Mouse (Mus musculus) heart, adult 18-20 months (tissue): Measurements from ENCODE around the gene Raly. TPM values are rescaled to one million over a fixed set of nuclear protein-coding genes. Genes with fewer than 3 reads are reported as not detected.
"Not testable (repeated sequence)": the region's sequence is repeated elsewhere in the genome, so short reads cannot be mapped to it uniquely, and the experiment has no call there.

ENCODE experiments used
- DNase-seq, 2 experiments: peaks; one replicate each; pipeline ENCODE4 v3.0.0; 2021 to 2022; ENCODE audit warnings: mixed read lengths in 1 of 2
- total RNA-seq, 2 experiments: library from RNA; stranded (reverse); gene quantifications; 2 replicates each; pipeline ENCODE4 v1.2.3; 2021

Raly gene
- total RNA-seq, 2 experiments from 2014 or later: 92.5 to 93.4 TPM

GRCm38 (mm10) chr2:154836537-154836936, 45.6 kb downstream of the Raly start:
- DNase-seq: no peak

DNA sequence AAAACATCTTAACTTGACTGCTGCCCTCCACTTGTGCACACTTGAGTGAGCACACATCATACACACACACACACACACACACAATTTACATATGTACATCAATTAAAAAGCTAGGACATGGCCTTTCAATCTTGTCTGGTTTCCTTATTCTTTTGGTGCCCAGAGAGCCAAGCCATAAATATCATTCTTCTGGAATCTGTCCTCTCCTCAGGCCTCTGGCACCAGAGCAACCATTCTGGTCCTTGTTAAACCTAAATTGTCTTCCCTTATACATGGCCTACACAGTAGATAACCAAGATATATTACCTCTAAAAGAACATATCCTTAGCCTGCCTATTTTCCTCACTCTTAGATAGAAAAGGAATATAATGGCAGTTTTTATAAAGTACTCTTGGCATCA, 57.2 kb downstream of the Raly start:
- DNase-seq: no peak

GRCm38 (mm10) chr2:154855383-154855782, 64.5 kb downstream of the Raly start:
- peak; percentile 43 to 79 for DNase-seq

GRCm38 (mm10) chr2:154863672-154864071, 72.8 kb downstream of the Raly start:
- DNase-seq: no peak

- DNase-seq: no peak
Observed at GRCm38 (mm10) chr2:154865696-154866095, 74.8 kb downstream of the Raly start.

DNA sequence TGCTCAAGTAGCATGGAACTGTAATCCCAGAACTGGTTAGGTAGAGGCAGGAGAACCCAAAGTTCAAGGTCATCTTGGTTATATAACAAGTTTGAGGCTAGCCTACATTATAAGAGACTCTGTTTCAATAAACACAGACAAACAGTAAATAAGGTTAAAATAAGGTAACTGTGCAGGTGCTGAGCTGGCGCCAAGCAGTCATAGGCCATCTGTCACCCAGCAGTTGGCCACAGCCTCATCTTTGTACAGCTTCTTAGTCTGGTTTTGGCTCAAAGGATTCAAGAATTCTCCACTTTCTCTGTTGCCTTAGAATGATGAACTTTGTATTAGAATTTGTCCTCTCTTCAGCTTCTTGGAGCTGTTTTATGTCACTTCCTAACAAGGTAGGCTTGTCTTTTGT, 77.2 kb downstream of the Raly start:
- no peak for DNase-seq

- no peak for DNase-seq
Observed at GRCm38 (mm10) chr2:154869954-154870641, 79.2 kb downstream of the Raly start.

GRCm38 (mm10) chr2:154876621-154877020, 85.7 kb downstream of the Raly start:
- DNase-seq: no peak

- no peak for DNase-seq
Observed at GRCm38 (mm10) chr2:154891585-154891984, 100.7 kb downstream of the Raly start.

DNA sequence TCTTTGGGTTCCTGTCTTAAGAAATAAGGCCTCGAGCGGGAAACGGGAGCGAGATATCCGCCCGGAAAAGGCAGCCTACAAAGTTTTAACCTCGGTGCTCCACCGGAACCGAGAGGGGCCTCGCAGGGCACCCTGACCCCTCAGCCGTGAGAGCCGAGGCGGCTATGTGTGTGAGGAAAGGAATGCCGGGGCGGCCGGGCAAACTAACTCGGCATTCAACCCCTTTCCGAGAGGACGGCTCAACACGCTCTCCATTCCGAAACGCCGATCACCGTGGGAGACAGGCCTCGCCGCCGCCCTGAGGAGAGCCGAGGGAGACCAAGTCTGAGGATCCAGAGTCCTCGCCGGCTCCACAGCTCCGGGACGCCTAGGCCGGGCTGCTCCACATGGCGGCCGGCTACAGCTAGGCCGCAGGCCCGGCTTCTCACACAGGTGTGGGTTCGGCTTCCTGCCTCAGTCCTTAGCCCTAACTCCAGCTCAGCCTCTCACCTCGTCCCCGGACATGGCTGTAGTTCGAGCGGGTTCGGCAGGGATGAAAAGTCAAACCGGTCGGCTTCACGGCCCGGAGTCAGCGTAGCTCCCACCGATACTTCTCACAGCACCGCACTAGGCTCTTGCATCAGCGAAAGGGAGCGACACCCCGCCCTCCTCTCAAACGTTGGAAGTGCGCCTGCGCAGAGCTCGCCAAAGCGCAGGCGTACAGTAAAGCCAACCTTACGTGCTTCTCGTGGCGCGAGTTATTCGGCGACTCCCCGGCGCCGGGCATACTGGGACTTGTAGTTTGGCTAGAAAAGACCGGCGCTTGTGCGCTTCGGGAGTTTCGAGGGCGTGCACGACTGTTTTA, 101.5 kb downstream of the Raly start, which contains the start of gene Eif2s2:
Gene Eif2s2 (minus strand): TSS at position 735 of the 844 bp plus-strand sequence.
- peak; percentile 97 to 98 for DNase-seq

- no peak for DNase-seq
Observed at GRCm38 (mm10) chr2:154893045-154893385, 102.1 kb downstream of the Raly start.

- no peak for DNase-seq
Observed at GRCm38 (mm10) chr2:154893548-154893947, 102.7 kb downstream of the Raly start.

DNA sequence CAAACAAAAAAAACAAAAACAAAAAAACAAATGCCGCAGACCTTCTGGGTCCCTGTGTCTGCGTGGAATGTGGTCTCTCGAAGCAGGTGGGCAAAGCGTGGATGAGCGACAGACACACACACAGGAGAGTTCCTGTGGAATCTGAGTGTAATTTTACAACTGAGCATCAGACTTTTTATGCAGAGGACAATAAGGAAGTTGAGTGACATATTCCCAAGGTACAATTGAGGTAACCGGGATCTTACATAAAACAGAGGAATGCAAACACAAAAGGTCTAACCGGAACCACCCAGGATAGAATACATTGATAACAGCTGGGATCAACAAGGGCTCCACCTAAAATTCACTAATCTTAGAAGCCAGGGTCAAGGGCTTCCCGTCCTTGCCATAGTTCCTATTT, 108.1 kb downstream of the Raly start:
- not testable (repeated sequence) for DNase-seq

DNA sequence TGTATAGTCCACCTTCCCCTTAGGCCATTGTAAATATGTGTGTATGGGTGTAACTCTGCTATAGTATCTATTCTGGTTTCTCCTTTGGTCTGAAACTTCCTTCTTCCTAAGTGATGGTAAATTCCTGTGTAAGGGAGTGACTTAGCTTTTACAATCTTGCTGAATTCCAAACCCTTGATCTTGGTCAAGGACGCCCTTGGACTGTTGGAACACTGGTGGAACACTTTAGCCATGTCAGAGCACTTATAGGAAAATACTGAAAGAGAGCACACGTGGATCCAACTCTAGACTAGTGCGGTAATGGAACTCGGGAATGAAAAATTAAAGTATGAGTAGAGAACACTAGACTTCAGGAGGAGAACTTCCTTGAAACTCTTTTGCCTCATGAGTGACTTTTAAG, 108.5 kb downstream of the Raly start:
- DNase-seq: not testable (repeated sequence)

DNA sequence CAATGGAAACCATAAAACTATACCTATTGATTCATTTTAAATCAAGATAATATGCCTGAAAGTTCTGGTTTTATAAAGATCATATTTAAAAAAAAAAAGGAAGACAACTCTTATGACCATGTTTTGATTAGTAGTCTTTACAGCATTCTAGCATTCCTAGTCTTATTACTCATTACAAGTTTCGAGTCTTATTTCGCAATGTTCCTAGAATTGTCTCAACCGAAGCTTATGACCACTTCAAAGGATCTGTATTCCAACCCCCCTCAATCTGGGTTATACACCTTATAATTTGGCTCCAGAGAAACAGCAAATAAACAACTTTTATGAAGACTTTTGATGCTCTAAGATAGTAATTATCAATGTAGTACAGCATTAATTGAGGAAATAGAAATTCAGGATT, 111.2 kb downstream of the Raly start:
- no peak for DNase-seq

DNA sequence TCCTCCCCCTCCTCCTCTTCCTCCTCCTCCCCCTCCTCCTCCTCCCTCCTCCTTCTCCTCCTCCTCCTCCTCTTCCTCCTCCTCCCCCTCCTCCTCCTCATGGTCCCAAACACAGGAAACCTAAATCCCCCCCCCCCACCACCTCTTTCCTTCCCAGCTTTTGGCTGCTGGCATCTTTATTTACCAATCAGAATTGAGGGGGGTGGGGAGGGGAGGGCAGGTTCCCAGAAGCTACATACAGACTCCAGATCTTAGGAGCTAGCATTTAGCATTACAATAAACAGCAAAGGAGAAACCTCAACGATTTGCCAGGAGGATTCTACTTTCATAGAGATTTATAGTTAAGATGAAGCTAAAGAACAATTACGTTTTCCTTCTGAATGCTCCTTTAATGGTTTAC, 114.9 kb downstream of the Raly start:
- no peak for DNase-seq

DNA sequence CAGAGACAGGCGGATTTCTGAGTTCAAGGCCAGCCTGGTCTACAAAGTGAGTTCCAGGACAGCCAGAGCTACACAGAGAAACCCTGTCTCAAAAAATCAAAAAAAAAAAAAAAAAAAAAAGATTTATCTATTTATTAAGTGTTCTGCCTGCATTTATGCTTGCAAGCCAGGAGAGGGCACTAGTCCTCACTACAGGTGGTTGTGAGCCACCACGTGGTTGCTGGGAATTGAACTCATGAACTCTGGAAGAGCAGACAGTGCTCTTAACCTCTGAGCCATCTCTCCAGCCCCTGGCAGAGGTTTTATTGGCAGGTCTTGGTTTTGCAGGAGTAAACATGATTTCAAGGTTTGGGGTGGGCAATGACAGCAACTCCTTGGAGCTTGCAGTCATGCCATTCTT, 117.3 kb downstream of the Raly start:
- not testable (repeated sequence) for DNase-seq

GRCm38 (mm10) chr2:154909789-154910188, 118.9 kb downstream of the Raly start:
- DNase-seq: no peak

DNA sequence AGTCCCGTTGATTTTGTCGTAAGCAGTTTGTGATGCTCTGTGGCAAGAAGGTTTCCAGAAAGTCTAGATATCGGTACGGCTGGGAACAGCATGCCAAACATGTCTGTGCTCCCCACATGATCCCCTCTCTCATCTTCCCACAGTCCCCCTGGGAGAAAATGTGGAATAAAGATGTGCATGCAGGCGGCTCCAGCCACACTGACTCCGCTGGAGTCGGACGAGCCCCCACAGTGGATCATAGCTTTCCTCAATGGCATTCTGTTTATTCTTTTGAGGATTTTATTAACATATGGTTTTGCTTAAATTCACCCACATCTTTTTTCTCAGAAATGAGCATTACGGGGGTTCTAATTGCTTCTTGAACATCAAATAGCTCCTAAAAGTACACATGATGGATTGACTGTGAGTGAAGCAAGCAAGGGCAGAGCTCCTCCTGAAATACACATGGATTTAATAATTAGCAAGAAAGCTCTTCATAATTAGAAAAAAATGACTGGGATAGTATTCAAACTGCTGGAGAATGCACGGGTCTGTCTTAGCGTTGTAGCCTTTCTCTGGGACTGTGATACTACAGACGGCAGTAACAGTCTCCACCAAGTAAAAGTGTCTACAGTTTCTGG, 125.1 kb downstream of the Raly start:
- no peak for DNase-seq

- DNase-seq: peak; percentile 12 to 26
Observed at GRCm38 (mm10) chr2:154916547-154916946, 125.7 kb downstream of the Raly start.
